Mouse (Mus musculus): Measurements from ENCODE around the gene Zmynd11. TPM values are rescaled to one million over a fixed set of nuclear protein-coding genes. Genes with fewer than 3 reads are reported as not detected.
A peak's percentile ranks its signal among the peaks of the same experiment; 100 is the strongest.

The Zmynd11 gene
- total RNA-seq (2017), result 274 and 348 TPM in 2 replicates

DNA sequence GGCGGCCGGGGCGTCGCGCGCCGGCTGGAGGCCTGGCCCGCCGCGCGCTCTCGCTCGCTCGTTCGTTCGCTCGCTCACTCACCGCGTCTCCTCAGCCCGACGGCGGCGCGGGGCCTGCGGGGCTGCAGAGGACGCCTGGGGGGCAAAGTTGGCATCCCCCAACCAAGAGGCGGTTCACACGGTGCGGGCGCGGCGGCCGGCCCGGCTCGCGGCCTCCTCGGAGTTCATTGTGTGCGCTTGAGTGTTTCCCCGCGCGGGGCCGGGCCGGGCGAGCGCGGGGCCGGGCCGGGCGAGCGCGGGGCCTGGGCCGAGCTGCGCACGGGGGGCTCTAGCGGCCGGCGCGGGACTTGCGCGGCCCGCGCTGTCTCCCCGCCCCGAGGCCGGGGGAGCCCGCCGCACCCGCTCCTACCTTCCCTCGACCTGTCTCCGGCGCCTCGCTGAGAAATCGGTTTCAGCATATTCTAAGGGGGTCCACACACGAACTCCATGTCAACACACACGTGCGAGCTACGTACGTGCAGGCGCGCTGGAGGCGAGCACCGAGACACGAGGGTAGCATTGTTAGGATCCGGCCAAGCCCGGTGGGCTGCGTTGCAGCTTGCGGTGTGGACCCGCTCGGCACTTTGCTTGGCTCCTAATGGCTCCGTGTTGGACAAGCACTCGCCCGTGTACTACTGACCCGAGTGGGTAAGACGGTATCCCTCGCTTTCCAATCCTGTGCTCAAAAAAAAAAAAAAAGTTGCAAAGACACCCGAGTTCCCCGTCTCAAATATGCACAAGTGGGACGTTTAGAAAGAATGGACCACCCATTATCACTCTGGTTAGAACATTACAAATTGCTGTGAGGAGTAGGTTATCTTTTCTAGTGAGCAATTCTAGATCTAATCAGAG, at the start of gene Zmynd11:
TSS of gene Zmynd11 (minus strand) at position 685 of the 891 bp plus-strand sequence.
- ATAC-seq (ENCODE audit: extremely low read depth, insufficient number of reproducible peaks, low FRiP score, poor library complexity, severe bottlenecking), result no peak; the same call in 1 of the 2 replicates

DNA sequence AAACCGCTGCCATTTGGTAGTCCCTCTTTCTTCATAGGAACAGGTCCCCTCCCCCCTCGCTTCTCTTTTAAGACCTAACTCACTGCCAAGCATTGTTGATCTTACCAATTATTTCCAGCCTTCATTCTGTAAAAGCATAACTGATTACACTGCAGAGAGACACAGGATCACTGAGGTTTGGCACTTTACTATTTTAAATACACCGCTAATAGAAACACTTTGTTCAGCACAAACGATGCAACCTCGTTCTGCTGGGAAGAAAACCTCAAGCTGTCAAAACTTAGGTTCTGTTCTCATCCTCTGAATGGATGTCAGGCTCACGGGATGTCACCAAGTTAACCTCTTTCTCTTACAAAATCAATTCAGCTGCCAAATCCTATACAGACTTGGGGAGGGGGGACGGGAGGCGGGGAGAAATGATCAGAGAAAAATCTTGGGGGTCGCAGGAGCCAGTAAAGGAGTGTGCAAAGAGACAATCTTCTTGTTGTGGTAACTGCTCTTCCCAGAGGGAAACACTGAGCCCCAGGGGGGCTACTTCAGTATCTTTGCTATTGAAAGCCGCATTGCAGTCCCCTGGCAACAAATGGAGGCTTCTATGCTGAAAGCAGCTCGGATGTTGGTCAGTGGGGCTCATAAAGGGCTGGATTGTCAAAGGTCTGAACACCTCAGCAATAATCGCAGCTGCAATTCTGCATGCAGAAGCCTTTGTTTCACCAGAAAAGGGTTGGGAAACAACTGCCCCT, 30.9 kb upstream of the Zmynd11 start:
- ATAC-seq (ENCODE audit: extremely low read depth, insufficient number of reproducible peaks, low FRiP score, poor library complexity, severe bottlenecking), result no peak

DNA sequence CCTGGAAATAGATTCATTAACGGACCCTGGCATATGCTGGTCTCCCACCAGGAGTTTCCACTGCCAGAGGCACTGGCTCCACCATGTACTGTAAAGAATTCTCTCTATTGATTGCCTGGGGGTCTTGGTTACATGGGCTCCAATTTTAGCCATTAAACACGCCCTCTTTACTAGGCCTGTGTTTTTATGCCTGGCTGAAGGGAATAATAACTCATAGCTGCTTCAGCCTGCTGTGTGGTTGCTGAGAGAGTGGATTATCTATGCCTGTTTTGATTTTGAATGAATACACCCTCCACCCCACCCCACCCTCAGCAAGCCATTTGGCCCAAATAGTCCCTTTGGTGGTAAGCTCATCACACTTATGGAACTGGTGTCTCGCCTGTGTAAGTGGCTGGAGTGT, 20.9 kb upstream of the Zmynd11 start:
- no peak for ATAC-seq (ENCODE audit: extremely low read depth, insufficient number of reproducible peaks, low FRiP score, poor library complexity, severe bottlenecking)

DNA sequence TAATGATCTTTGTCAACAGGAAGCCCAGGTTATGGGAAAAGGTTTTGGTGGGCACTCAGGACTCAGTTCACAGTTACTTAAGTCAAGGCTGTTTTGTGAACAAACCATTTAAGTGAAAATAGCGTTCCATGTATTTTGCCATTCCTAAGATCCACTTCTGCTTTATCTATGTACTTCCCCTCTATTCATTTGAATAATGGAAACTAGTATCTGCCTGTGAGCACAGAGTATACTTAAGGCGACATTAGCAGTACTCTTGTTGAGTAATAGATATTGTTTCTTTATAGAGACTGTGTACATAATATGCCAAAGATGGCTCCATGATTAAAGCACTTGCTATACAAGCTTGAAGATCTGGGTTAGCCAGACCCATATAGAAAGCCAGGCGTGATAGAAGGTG, 18.6 kb upstream of the Zmynd11 start:
- ATAC-seq (ENCODE audit: extremely low read depth, insufficient number of reproducible peaks, low FRiP score, poor library complexity, severe bottlenecking), result no peak

DNA sequence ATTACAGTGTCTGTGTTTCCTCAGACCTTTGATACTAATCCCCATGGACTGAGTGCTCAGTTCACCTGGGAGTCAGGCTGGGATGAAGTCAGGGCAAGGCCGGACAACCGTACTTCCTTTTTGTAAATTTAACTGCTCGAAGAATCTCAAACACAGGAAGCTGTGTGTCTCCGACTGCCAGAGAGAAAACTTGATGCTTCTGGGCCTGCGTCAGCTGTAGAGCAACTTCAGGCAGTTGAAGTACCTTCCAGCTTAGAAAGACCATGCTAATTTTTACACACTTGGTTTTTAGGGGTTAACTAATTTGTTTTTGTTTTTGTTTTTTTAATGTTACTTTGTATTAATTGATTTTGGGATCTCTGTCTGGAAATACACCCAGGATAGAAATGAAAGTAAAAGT, 10.8 kb upstream of the Zmynd11 start:
- ATAC-seq (ENCODE audit: extremely low read depth, insufficient number of reproducible peaks, low FRiP score, poor library complexity, severe bottlenecking), result peak; percentile 61; the same call in 1 of the 2 replicates

DNA sequence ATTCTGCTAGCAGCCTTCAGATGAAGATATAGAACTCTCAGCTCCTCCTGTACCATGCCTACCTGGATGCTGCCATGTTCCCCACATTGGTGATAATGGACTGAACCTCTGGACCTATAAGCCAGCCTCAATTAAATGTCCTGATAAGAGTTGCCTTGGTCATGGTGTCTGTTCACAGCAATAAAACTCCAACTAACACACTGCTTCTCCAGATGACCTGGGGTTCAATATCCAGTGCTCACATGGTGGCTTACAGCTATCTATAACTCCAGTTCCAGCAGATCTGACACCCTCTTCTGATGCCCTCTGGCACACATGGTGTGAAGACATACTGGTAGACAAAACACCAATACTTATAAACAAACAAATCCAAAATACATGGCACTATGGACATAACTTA, 8.9 kb upstream of the Zmynd11 start:
- ATAC-seq (ENCODE audit: extremely low read depth, insufficient number of reproducible peaks, low FRiP score, poor library complexity, severe bottlenecking), result no peak

DNA sequence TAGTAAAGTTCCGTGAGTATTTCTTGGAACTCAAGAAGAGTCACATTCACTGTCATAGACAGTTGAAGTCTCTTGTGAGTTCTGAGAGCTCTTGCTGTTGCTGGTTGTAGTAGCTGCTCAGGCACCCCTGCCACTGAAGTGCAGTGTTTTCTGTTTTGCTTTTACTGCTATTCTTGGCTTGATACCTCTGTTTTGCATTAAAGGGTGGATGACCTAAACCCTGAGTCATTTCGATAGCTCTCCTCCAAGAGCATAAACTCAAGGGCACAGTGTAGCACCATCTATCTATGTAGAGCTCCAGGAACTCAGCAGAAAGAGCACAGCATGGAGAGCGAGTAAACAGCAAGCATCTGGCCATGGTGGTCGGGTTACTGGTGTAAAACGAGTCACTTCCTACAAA, 2.1 kb upstream of the Zmynd11 start:
- peak; percentile 49 for ATAC-seq (ENCODE audit: extremely low read depth, insufficient number of reproducible peaks, low FRiP score, poor library complexity, severe bottlenecking)

DNA sequence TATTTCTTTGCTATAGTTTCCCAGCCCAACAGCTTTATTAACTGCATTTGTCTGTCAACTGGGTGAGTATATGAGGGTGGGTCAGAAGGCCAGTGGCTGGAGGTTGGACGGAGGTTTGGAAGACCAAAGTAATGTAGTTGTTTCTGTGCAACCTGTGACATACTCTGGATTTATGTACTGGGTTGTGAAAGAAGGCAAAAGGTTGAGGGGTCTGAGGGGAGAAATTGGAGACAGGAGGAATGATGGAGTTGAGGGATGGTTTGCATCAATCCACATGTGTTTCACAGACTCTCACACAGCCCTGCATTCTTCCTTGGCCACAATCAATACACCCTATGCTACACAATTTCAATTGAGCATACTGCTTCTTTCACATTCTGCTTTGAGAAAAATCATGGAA, 1.4 kb upstream of the Zmynd11 start:
- ATAC-seq (ENCODE audit: extremely low read depth, insufficient number of reproducible peaks, low FRiP score, poor library complexity, severe bottlenecking), result no peak

DNA sequence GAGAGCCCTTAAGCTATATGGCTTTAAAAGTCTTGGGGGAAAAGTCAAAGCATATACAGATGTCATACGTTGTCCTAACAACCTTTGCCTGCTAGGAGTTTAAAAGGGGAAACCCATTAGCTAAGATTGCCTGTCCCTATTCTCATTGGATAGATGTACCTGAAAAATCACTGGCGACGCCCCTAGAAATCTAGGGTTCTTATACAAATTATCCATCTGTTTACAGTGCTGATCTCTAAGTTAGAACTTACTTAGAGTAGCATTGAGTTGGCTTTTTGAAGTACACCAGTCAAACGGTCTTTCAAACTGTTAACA, 364 bp upstream of the Zmynd11 start:
- ATAC-seq (ENCODE audit: extremely low read depth, insufficient number of reproducible peaks, low FRiP score, poor library complexity, severe bottlenecking), result no peak

DNA sequence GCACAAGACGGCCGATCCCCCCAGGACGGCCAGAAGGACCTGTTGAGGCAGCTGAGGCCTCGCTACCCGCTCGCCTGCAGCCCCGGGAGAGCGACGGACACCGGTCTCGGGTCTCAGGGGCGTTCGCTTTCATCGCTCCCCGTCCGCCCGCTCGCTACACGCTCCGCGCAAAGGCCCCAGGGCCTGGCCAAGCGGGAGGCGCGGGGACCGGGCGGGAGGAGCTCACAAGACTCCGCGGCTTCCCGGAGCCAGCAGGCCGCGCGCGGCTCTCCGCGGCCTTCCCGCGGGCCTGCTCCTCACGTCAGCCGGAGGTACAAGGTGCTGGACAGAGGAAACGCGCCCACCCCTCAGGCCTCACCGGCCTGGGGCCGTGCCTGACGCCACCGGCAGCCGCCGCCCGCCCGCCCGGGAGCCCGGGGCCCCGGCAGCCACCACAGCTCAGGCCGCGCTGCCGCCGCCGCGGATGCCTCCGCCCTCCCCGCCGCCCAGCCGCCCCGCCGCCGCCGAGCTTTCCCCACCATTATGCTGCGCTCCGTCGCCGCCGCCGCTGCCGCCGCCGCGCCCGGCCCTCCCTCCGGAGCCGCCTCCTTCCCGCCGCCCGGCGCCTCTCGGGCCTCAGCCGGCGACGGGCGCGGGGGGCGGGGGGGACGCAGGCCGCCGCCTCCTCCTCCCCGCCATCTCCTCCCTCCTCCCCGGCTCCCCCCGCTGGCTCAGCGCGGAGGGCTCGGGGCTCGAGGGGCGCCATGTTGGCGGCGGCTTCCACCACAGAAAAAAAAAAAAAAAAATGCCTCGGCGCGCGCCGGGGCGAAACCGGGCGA, 1.1 kb downstream of the Zmynd11 start:
- peak; percentile 2; the same call in 1 of the 2 replicates for ATAC-seq (ENCODE audit: extremely low read depth, insufficient number of reproducible peaks, low FRiP score, poor library complexity, severe bottlenecking)

DNA sequence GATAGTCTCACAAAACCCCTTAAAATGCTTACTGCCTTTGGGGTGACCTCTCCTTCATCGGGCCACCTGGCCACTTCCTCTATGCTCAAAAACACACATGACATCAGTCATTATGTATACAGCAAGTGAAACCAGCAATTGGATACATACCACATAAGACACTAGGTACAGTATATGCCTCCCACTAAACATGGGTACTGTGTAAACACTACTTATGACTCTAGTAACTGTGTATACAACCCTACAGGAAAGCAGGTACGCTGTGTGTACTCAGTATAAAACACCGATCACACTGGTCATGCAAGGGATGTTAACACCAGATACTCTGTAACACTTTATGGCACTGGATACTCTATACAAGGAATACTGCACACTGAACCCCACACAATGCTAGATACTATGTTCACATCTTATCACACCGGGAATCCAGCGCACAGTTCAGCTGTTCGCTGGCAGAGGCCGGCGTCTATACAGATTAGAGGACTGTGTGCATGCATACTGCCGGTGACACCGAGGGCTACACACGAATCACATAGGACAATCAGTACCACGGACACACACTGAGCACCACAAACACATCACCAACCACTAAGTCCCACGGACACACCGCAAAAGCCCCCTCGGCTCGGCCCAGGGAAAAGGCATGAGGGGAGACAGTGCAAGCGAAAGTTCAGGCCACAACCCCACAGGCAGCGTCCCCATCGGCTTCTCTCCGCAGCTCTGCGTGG, 1.9 kb downstream of the Zmynd11 start:
- ATAC-seq (ENCODE audit: extremely low read depth, insufficient number of reproducible peaks, low FRiP score, poor library complexity, severe bottlenecking), result peak; percentile 20; the same call in 1 of the 2 replicates

DNA sequence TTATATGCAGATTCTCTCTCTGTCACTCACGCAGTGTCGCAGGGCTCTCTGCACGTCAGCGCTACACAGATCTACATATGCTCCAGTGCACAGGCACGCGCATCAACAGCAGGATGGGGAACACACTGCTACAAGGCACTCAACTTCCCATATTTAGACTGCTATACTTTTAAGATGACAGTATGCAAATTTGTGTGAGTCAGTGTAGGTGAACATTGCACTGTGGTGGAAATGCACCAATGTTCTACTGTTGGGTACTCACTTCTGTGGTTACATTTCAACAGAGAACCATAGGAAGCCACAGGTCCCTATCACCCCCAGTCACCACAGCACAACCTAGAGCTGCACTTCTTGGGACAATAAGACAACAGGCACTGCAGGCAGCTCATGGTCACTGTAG, 5.1 kb downstream of the Zmynd11 start:
- peak; percentile 86 for ATAC-seq (ENCODE audit: extremely low read depth, insufficient number of reproducible peaks, low FRiP score, poor library complexity, severe bottlenecking)

DNA sequence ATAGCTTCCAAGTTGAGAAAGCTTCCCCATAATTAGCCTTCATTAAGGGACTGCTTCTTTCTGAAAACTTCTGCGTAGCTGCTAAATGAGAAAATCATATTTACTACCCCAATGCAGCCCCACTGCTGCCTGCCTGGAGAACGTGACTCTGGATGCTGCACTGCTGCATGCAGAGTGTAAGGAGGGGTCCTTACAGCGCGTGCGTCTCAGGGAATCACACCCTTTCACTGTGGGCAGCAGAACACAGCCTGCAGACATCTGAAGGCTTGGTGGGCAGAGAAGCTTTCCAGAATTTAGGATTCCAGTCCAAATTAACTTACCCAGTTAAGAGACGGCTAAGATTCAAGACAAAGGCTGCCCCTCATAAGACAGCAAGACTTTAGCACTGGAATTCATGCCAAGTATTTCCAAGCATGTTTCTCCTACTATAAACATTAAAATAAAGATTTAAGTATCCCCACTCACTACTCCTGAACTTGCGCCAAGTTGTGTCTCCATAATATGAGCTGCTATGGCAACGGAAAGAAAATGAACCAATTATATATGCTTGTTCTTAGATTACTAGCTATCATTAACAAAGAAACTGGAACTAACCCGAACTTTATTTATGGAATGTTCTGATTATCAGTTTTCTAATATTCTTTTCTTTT, 7.2 kb downstream of the Zmynd11 start:
- ATAC-seq (ENCODE audit: extremely low read depth, insufficient number of reproducible peaks, low FRiP score, poor library complexity, severe bottlenecking), result no peak

DNA sequence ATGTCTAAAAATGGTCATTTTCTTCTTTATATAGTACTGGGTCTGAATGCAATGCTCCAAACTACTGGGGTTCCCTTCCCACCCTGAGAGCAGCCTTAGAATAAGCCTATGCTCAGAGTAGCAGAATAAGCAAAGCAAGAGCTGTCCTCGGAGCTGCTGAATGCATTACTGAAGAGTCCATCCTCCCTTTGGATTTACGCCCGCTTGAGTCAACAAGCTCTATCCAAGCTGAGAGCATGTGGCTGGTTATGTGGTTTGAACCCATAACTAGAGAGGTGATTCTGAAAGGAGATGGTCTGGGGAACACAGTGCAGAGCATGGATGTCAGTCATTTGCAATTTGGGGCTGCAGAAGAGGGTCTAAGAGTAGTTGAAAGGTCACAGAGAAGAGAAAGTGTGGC, 11.4 kb downstream of the Zmynd11 start:
- ATAC-seq (ENCODE audit: extremely low read depth, insufficient number of reproducible peaks, low FRiP score, poor library complexity, severe bottlenecking), result no peak

DNA sequence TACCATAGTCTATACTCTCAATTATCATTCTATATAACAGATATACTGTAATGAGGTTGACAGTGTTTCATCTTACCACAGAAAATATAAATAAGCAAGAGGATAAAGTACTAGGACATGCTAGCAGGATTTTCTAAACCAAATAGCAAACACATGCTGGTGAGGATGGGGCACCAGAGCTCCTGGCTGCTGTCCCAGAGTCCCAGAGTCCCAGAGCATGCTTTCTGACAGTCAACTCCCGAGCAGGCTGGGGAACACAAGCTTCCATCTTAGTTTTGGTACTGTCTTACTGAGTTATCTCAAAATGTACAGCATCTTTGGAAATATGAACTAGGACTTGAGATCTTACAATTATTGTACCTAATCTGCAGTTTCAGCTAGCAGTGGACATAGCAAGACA, 14.8 kb downstream of the Zmynd11 start:
- no peak for ATAC-seq (ENCODE audit: extremely low read depth, insufficient number of reproducible peaks, low FRiP score, poor library complexity, severe bottlenecking)

DNA sequence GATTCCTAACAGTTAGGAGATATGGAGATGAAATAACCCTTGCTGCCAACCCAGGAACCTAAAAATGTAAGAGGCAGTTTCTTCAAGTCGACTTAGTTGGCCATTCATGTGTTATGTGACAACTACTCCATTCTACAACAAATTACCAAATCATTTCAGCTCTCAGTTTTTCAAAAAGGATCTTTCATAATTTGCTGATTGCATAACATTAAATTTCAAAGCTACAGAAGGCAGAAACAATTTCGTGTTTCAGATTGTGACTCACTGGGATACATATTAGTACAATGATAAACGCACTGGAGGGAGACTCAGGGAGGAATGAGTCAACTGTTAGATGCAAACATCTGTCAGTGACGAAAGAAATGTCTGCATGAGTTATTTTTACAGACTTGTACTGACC, 15.3 kb downstream of the Zmynd11 start:
- no peak for ATAC-seq (ENCODE audit: extremely low read depth, insufficient number of reproducible peaks, low FRiP score, poor library complexity, severe bottlenecking)

DNA sequence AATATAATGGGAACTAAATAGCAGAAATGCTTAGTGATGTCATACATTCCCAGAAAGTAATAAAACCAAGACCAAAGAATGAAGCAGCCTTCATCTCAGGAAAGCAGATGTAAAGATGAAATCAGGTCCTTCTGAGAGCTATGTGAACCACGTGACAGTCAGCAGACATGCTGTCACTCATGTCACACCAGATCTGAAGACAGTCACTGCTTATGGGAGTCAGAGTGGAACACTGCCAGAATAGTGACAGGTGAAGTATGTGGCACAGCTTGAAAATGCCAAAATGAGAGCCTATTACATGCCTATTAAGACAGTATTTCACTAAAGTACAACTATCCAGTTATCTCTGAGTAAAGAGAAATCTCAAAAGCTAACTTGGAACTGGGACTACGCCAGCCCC, 26.9 kb downstream of the Zmynd11 start:
- ATAC-seq (ENCODE audit: extremely low read depth, insufficient number of reproducible peaks, low FRiP score, poor library complexity, severe bottlenecking), result no peak

DNA sequence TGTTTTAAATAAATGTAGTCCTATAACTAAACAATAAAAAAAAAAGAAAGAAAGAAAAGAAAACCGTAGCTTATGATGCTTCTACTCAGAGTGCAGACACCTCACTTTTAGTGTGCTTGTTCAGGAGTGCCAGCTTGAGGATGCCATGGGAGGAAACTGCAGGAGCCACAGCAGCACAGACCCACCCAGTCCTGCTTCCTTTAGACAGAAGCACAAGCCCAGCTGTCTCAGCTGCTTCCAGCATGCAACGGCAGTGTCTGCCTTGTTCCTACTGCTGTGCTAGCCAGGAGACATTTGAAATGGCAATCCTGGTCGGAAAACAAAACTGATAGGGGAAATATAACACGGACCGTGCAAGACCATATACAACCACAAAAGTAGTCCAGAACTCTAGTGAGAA, 28.1 kb downstream of the Zmynd11 start:
- no peak for ATAC-seq (ENCODE audit: extremely low read depth, insufficient number of reproducible peaks, low FRiP score, poor library complexity, severe bottlenecking)
